ENCODE assay signal across 8 mouse cellular contexts in the genomic region with DNA sequence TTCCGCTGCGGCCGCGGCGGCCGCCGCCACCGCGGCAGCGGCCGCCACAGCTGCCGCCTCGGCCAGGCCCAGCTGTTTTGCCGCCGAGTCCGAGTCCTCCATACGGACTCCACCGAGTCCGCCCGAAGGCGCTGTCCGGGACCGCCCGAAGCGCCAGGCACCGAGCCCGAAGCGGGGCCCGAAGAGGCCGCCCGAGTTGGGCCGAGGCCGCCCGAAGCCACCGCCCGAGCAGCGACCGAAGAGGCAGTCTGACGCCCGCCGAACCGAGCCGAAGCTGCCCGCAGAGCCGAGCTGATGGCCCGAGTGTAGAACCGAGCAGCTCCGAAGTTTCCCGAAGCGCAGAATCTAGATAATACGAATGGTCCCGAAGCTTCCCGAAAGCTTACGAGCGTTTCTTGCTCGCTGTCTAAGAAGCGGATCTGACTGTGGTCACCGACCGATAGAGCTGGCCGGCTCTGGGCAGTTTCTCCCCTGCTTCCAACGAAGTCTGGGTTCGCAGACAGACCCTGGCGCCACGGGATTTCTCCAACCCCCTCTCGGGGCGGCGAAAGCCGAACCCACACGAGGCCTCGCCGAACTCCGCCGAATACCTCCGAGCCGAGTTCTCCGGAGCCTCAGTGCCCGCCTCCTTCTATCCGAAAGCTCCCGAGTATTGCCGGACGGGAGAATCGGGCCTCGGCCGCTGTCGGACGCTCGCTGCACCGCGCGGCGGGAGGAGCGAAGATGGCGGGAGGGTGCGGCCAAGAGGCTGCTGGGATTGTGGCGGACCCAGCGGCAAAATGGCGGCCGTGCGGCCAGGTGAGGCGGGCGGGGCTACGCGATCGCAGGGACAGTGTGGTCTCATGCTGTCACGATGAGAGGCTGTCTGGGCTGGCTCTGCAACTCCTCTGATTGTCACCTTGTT. TPM values are rescaled to one million over a fixed set of nuclear protein-coding genes. Genes with fewer than 3 reads are reported as not detected.
A peak's percentile ranks its signal among the peaks of the same experiment; 100 is the strongest.
DNase-seq lines count a peak whose midpoint lies in the region; ATAC-seq lines count a peak whose summit lies in the region.

A gene (minus strand): TSS at position 222 of the 904 bp plus-strand sequence.
A gene (plus strand): TSS at position 271 of the 904 bp plus-strand sequence.

- peak; percentile 96 for ATAC-seq in hindbrain, embryonic 16.5 days

- no peaks in the 10 kb centered on the region for H3K9me3 ChIP-seq in hindbrain, embryonic 16.5 days (ENCODE audit: control insufficient read depth, low read length)

- peak within 1 kb of the TSS; percentile 94 for H3K9ac ChIP-seq in hindbrain, embryonic 16.5 days (ENCODE audit: low read depth, low read length)

- peak within 1 kb of the TSS; percentile 100 for H3K27ac ChIP-seq in hindbrain, embryonic 16.5 days (ENCODE audit: low read depth, low read length)
- peak within 1 kb of the TSS; percentile 92 for H3K27ac ChIP-seq in macrophage

- under 1% methylated on average over 104 of the region's 105 CpGs for WGBS in hindbrain, embryonic 16.5 days
- WGBS in macrophage (ENCODE audit: missing documents), result under 1% methylated on average over 97 of the region's 105 CpGs

- H3K27me3 ChIP-seq in hindbrain, embryonic 16.5 days (replicated peaks; ENCODE audit: control insufficient read depth, insufficient read depth, low read length), result no peaks in the 10 kb centered on the region

- peaks cover 9% of the 10 kb centered on the region for H3K36me3 ChIP-seq in hindbrain, embryonic 16.5 days (ENCODE audit: control insufficient read depth, insufficient read depth, low read length)
- peaks cover 17% of the 10 kb centered on the region for H3K36me3 ChIP-seq in macrophage (ENCODE audit: inconsistent target)

- peaks cover 24% of the 10 kb centered on the region for H3K4me1 ChIP-seq in hindbrain, embryonic 16.5 days (ENCODE audit: control insufficient read depth, insufficient read depth, low read depth, low read length)

- H3K4me3 ChIP-seq in hindbrain, embryonic 16.5 days (ENCODE audit: low read length), result peak within 1 kb of the TSS; percentile 74
- H3K4me3 ChIP-seq in macrophage (ENCODE audit: inconsistent target), result peak within 1 kb of the TSS; percentile 80

- peak; percentile 97 for DNase-seq in T-cell, adult 2 months (ENCODE audit: low spot score)
- DNase-seq in cerebellum, postnatal 4 days (ENCODE audit: low spot score in 2 of 2), result peak; percentile 99 to 100
- DNase-seq in gastrocnemius, adult 18-20 months (ENCODE audit: low spot score), result peak; percentile 99
- DNase-seq in left cerebral cortex, adult 18-20 months (ENCODE audit: low spot score in 2 of 2), result peak; percentile 99 to 100
- DNase-seq in right cerebral cortex, adult 18-20 months, result peak; percentile 98
- peak; percentile 99 for DNase-seq in urinary bladder, postnatal 10 days (ENCODE audit: low spot score)

- H3K79me2 ChIP-seq in macrophage (ENCODE audit: inconsistent target), result peaks cover 24% of the 10 kb centered on the region

- peak within 1 kb of the TSS; percentile 82 for H3K4me2 ChIP-seq in hindbrain, embryonic 16.5 days (ENCODE audit: low read length)

RNA-seq across cellular contexts. Expression of the first gene that starts in this region (rescaled TPM):
- 10 to 100 TPM in 1 of 2 experiments, 1 to 10 TPM in 1; 8.9 to 13.2 TPM for total RNA-seq in gastrocnemius, adult 18-20 months (2021)
- polyA plus RNA-seq in hindbrain, embryonic 16.5 days (2015; fragmentation: Nextera tagmentation; extraction: Ambion mirVana), result 202 and 206 TPM in 2 replicates
- total RNA-seq in left cerebral cortex, adult 18-20 months (2021), result 10 to 100 TPM; 62.8 to 70.5 TPM
- 10 to 100 TPM; 12.2 to 55.1 (median 28.7) TPM for total RNA-seq in macrophage (2018; cell fraction: chromatin; rRNA removed)
- 10 to 100 TPM in 24 of 26 experiments, 1 to 10 TPM in 2; 8.3 to 21.8 (median 17.2) TPM for total RNA-seq in macrophage (2018; cell fraction: cytosol; rRNA removed)
- 10 to 100 TPM; 13.2 to 48.2 (median 23.5) TPM for total RNA-seq in macrophage (2018; cell fraction: nucleus; rRNA removed)
- polyA plus RNA-seq in macrophage (2018), result 14.6 to 16.7 TPM (median 16.5 TPM) in 3 replicates

RNA-seq across cellular contexts. Expression of the second gene that starts in this region (rescaled TPM):
- total RNA-seq in gastrocnemius, adult 18-20 months (2021), result 10 to 100 TPM; 13.7 to 13.9 TPM
- 48.2 and 52.2 TPM in 2 replicates for polyA plus RNA-seq in hindbrain, embryonic 16.5 days (2015; fragmentation: Nextera tagmentation; extraction: Ambion mirVana)
- 10 to 100 TPM; 24.6 to 34.6 TPM for total RNA-seq in left cerebral cortex, adult 18-20 months (2021)
- 10 to 100 TPM in 24 of 26 experiments, 1 to 10 TPM in 2; 8.8 to 81.9 (median 36.9) TPM for total RNA-seq in macrophage (2018; cell fraction: chromatin; rRNA removed)
- total RNA-seq in macrophage (2018; cell fraction: cytosol; rRNA removed), result 10 to 100 TPM in 24 of 26 experiments, 1 to 10 TPM in 2; 9.3 to 24.3 (median 16.1) TPM
- total RNA-seq in macrophage (2018; cell fraction: nucleus; rRNA removed), result 10 to 100 TPM; 12.2 to 89.8 (median 33.8) TPM
- 10.2 to 25.3 TPM (median 18.7 TPM) in 3 replicates for polyA plus RNA-seq in macrophage (2018)

Comparison
In these comparisons a context has a peak if more than half of its experiments do, and no peak if none do; other contexts are left out.
1. Peak in every context shown above with its lines: DNase-seq, ATAC-seq, H3K4me3 ChIP-seq and H3K27ac ChIP-seq.
2. RNA of the first gene that starts in this region (total RNA-seq): 62.8 to 70.5 TPM in left cerebral cortex, adult 18-20 months; 8.9 to 13.2 TPM in gastrocnemius, adult 18-20 months; every median in the first group is over 4 times any median in the second.
3. RNA of the first gene that starts in this region (polyA plus RNA-seq): 202 to 206 TPM in hindbrain, embryonic 16.5 days; 14.6 to 16.7 TPM in macrophage; every median in the first group is over 10 times any median in the second.